Mouse (Mus musculus): ENCODE measurements around the gene Csnk2a1. TPM values are rescaled to one million over a fixed set of nuclear protein-coding genes. Genes with fewer than 3 reads are reported as not detected.

The Csnk2a1 gene
- polyA plus RNA-seq, 1 experiment from 2014 or later, result 94.2 TPM

- H3K9me3 ChIP-seq, result no peaks in the 10 kb centered on the region
- ATAC-seq (ENCODE audit: low FRiP score, low read depth), result no peak
- no peak overlapping the region for H3K27ac ChIP-seq (replicated peaks)
- no peak overlapping the region for H3K9ac ChIP-seq
- no peaks in the 10 kb centered on the region for H3K4me1 ChIP-seq (replicated peaks)
- H3K27me3 ChIP-seq, result no peaks in the 10 kb centered on the region
- WGBS, result 72% methylated on average over 5 of the region's 5 CpGs
- no peak overlapping the region for H3K4me2 ChIP-seq
- no peak overlapping the region for H3K4me3 ChIP-seq
- peaks cover 51% of the 10 kb centered on the region for H3K36me3 ChIP-seq
Observed at GRCm38 (mm10) chr2:152303781-152304180, 77.1 kb downstream of the Csnk2a1 start.

- H3K27ac ChIP-seq (replicated peaks), result no peak overlapping the region
- no peak overlapping the region for H3K4me2 ChIP-seq
- H3K4me1 ChIP-seq (replicated peaks), result no peaks in the 10 kb centered on the region
- H3K9me3 ChIP-seq, result no peaks in the 10 kb centered on the region
- peaks cover 67% of the 10 kb centered on the region for H3K36me3 ChIP-seq
- 95% methylated on average over 6 of the region's 6 CpGs for WGBS
- H3K27me3 ChIP-seq, result no peaks in the 10 kb centered on the region
- H3K4me3 ChIP-seq, result no peak overlapping the region
- no peak for ATAC-seq (ENCODE audit: low FRiP score, low read depth)
- no peak overlapping the region for H3K9ac ChIP-seq
Observed at GRCm38 (mm10) chr2:152305480-152305879, 78.8 kb downstream of the Csnk2a1 start.

- no peak overlapping the region for H3K4me2 ChIP-seq
- H3K4me1 ChIP-seq (replicated peaks), result no peaks in the 10 kb centered on the region
- no peak overlapping the region for H3K9ac ChIP-seq
- no peaks in the 10 kb centered on the region for H3K9me3 ChIP-seq
- no peaks in the 10 kb centered on the region for H3K27me3 ChIP-seq
- 94% methylated on average over 3 of the region's 3 CpGs for WGBS
- no peak overlapping the region for H3K4me3 ChIP-seq
- no peak for ATAC-seq (ENCODE audit: low FRiP score, low read depth)
- no peak overlapping the region for H3K27ac ChIP-seq (replicated peaks)
- peaks cover 80% of the 10 kb centered on the region for H3K36me3 ChIP-seq
Observed at GRCm38 (mm10) chr2:152307186-152307585, 80.5 kb downstream of the Csnk2a1 start.

- H3K4me3 ChIP-seq, result no peak overlapping the region
- H3K9ac ChIP-seq, result no peak overlapping the region
- WGBS, result 72% methylated on average over 7 of the region's 7 CpGs
- no peaks in the 10 kb centered on the region for H3K9me3 ChIP-seq
- H3K27me3 ChIP-seq, result no peaks in the 10 kb centered on the region
- no peaks in the 10 kb centered on the region for H3K4me1 ChIP-seq (replicated peaks)
- no peak for ATAC-seq (ENCODE audit: low FRiP score, low read depth)
- H3K36me3 ChIP-seq, result peaks cover 80% of the 10 kb centered on the region
- no peak overlapping the region for H3K4me2 ChIP-seq
- no peak overlapping the region for H3K27ac ChIP-seq (replicated peaks)
Observed at GRCm38 (mm10) chr2:152312996-152313395, 86.4 kb downstream of the Csnk2a1 start.

GRCm38 (mm10) chr2:152313926-152314325, 87.3 kb downstream of the Csnk2a1 start:
- ATAC-seq (ENCODE audit: low FRiP score, low read depth), result no peak
- Histone ChIP-seq H3K9ac (no peak overlapping the region), H3K9me3 (no peaks in the 10 kb centered on the region), H3K4me3 (no peak overlapping the region), H3K36me3 (peaks cover 80% of the 10 kb centered on the region), H3K27ac (replicated peaks) (no peak overlapping the region), H3K4me1 (replicated peaks) (no peaks in the 10 kb centered on the region), H3K27me3 (no peaks in the 10 kb centered on the region), H3K4me2 (no peak overlapping the region)
- 95% methylated on average over 6 of the region's 6 CpGs for WGBS

- no peak for ATAC-seq (ENCODE audit: low FRiP score, low read depth)
- Histone ChIP-seq H3K4me3 (no peak overlapping the region), H3K27ac (replicated peaks) (no peak overlapping the region), H3K4me2 (no peak overlapping the region), H3K9ac (no peak overlapping the region), H3K9me3 (no peaks in the 10 kb centered on the region), H3K4me1 (replicated peaks) (no peaks in the 10 kb centered on the region), H3K27me3 (no peaks in the 10 kb centered on the region), H3K36me3 (peaks cover 73% of the 10 kb centered on the region)
- 86% methylated on average over 6 of the region's 6 CpGs for WGBS
Observed at GRCm38 (mm10) chr2:152317054-152317453, 90.4 kb downstream of the Csnk2a1 start.

GRCm38 (mm10) chr2:152321558-152321957, 94.9 kb downstream of the Csnk2a1 start:
- Histone ChIP-seq H3K4me3 (no peak overlapping the region), H3K9me3 (no peaks in the 10 kb centered on the region), H3K9ac (no peak overlapping the region), H3K4me1 (replicated peaks) (no peaks in the 10 kb centered on the region), H3K27ac (replicated peaks) (no peak overlapping the region), H3K36me3 (peaks cover 81% of the 10 kb centered on the region), H3K27me3 (no peaks in the 10 kb centered on the region), H3K4me2 (no peak overlapping the region)
- WGBS, result 87% methylated on average over 5 of the region's 5 CpGs
- no peak for ATAC-seq (ENCODE audit: low FRiP score, low read depth)

GRCm38 (mm10) chr2:152322198-152322597, 95.6 kb downstream of the Csnk2a1 start:
- Histone ChIP-seq H3K9me3 (no peaks in the 10 kb centered on the region), H3K4me3 (no peak overlapping the region), H3K27me3 (no peaks in the 10 kb centered on the region), H3K4me1 (replicated peaks) (no peaks in the 10 kb centered on the region), H3K36me3 (peaks cover 75% of the 10 kb centered on the region), H3K27ac (replicated peaks) (no peak overlapping the region), H3K4me2 (no peak overlapping the region), H3K9ac (no peak overlapping the region)
- WGBS, result 95% methylated on average over 6 of the region's 6 CpGs
- no peak for ATAC-seq (ENCODE audit: low FRiP score, low read depth)

GRCm38 (mm10) chr2:152323971-152324370, 97.3 kb downstream of the Csnk2a1 start:
- no peak overlapping the region for H3K4me2 ChIP-seq
- H3K4me3 ChIP-seq, result no peak overlapping the region
- no peak for ATAC-seq (ENCODE audit: low FRiP score, low read depth)
- peaks cover 65% of the 10 kb centered on the region for H3K36me3 ChIP-seq
- H3K4me1 ChIP-seq (replicated peaks), result no peaks in the 10 kb centered on the region
- no peak overlapping the region for H3K27ac ChIP-seq (replicated peaks)
- H3K27me3 ChIP-seq, result no peaks in the 10 kb centered on the region
- H3K9me3 ChIP-seq, result no peaks in the 10 kb centered on the region
- 95% methylated on average over 14 of the region's 14 CpGs for WGBS
- H3K9ac ChIP-seq, result no peak overlapping the region

GRCm38 (mm10) chr2:152324842-152325241, 98.2 kb downstream of the Csnk2a1 start:
- H3K9me3 ChIP-seq, result no peaks in the 10 kb centered on the region
- 92% methylated on average over 3 of the region's 3 CpGs for WGBS
- H3K27ac ChIP-seq (replicated peaks), result no peak overlapping the region
- no peak overlapping the region for H3K4me3 ChIP-seq
- peaks cover 62% of the 10 kb centered on the region for H3K36me3 ChIP-seq
- peaks cover 3% of the 10 kb centered on the region; the same call in 1 of the 2 replicates for H3K4me1 ChIP-seq (replicated peaks)
- no peak overlapping the region for H3K4me2 ChIP-seq
- H3K9ac ChIP-seq, result no peak overlapping the region
- H3K27me3 ChIP-seq, result no peaks in the 10 kb centered on the region
- no peak for ATAC-seq (ENCODE audit: low FRiP score, low read depth)

GRCm38 (mm10) chr2:152326157-152326556, 99.5 kb downstream of the Csnk2a1 start:
- Histone ChIP-seq H3K4me1 (replicated peaks) (peaks cover 16% of the 10 kb centered on the region), H3K27ac (replicated peaks) (no peak overlapping the region), H3K4me2 (no peak overlapping the region), H3K9me3 (no peaks in the 10 kb centered on the region), H3K4me3 (no peak overlapping the region), H3K36me3 (peaks cover 49% of the 10 kb centered on the region), H3K9ac (no peak overlapping the region), H3K27me3 (no peaks in the 10 kb centered on the region)
- ATAC-seq (ENCODE audit: low FRiP score, low read depth), result no peak
- 92% methylated on average over 13 of the region's 13 CpGs for WGBS

- Histone ChIP-seq H3K4me3 (no peak overlapping the region), H3K36me3 (peaks cover 48% of the 10 kb centered on the region)
- WGBS, result 92% methylated on average over 8 of the region's 8 CpGs
Observed at GRCm38 (mm10) chr2:152326654-152327053, 100.0 kb downstream of the Csnk2a1 start.

GRCm38 (mm10) chr2:152327980-152328379, 101.3 kb downstream of the Csnk2a1 start:
- 82% methylated on average over 5 of the region's 5 CpGs for WGBS
- Histone ChIP-seq H3K9ac (no peak overlapping the region), H3K27me3 (no peaks in the 10 kb centered on the region), H3K4me1 (replicated peaks) (peaks cover 22% of the 10 kb centered on the region), H3K36me3 (peaks cover 36% of the 10 kb centered on the region), H3K27ac (replicated peaks) (no peak overlapping the region), H3K4me3 (no peak overlapping the region), H3K4me2 (no peak overlapping the region), H3K9me3 (no peaks in the 10 kb centered on the region)
- ATAC-seq (ENCODE audit: low FRiP score, low read depth), result no peak

More at GRCm38 (mm10) chr2:152326654-152327053, 100.0 kb downstream of the Csnk2a1 start:
- H3K27ac ChIP-seq (replicated peaks), result no peak overlapping the region
- ATAC-seq (ENCODE audit: low FRiP score, low read depth), result no peak
- H3K27me3 ChIP-seq, result no peaks in the 10 kb centered on the region
- no peak overlapping the region for H3K4me2 ChIP-seq
- H3K9ac ChIP-seq, result no peak overlapping the region
- H3K9me3 ChIP-seq, result no peaks in the 10 kb centered on the region
- peaks cover 21% of the 10 kb centered on the region for H3K4me1 ChIP-seq (replicated peaks)
